Mouse (Mus musculus): ENCODE results near the gene Ankrd31. TPM values are rescaled to one million over a fixed set of nuclear protein-coding genes. Genes with fewer than 3 reads are reported as not detected.
A peak's percentile ranks its signal among the peaks of the same experiment; 100 is the strongest.

Ankrd31 gene
- total and polyA plus RNA-seq, 3 experiments: not detected

GRCm38 (mm10) chr13:96924985-96925745 lies 177.1 kb downstream of the Ankrd31 start:
- peaks cover 6% of the 10 kb centered on the region for H3K27me3 ChIP-seq (ENCODE audit: control insufficient read depth, insufficient read depth, low read length)
- TF ChIP-seq POLR2A (IDR thresholded peaks at IDR 0.05; ENCODE audit: insufficient read depth, low read depth, low read length) (no peak), CTCF (IDR thresholded peaks at IDR 0.05) (no peak), EP300 (IDR thresholded peaks at IDR 0.05; ENCODE audit: insufficient read depth, low read depth, low read length) (no peak)
- no peak overlapping the region for H3K27ac ChIP-seq
- intact Hi-C loops (cut with DNase I): no loop called here
- DNase-seq: peak in 1 of 2 experiments; percentile 15
- no peaks in the 10 kb centered on the region for H3K4me1 ChIP-seq (ENCODE audit: control insufficient read depth, insufficient read depth, low read length)
- H3K9ac ChIP-seq (ENCODE audit: low read depth, low read length): peak overlapping the region; percentile 52
- H3K79me2 ChIP-seq (replicated peaks; ENCODE audit: control insufficient read depth, insufficient read depth, low read length): no peaks in the 10 kb centered on the region
- 3% methylated on average over 52 of the region's 53 CpGs for WGBS
- H3K36me3 ChIP-seq (ENCODE audit: control insufficient read depth, insufficient read depth, low read length): no peaks in the 10 kb centered on the region
- peak overlapping the region; percentile 72 for H3K4me3 ChIP-seq

GRCm38 (mm10) chr13:96925991-96926725 lies 178.1 kb downstream of the Ankrd31 start:
- Histone ChIP-seq H3K27ac (no peak overlapping the region), H3K9ac (ENCODE audit: low read depth, low read length) (no peak overlapping the region), H3K27me3 (ENCODE audit: control insufficient read depth, insufficient read depth, low read length) (peaks cover 6% of the 10 kb centered on the region), H3K36me3 (ENCODE audit: control insufficient read depth, insufficient read depth, low read length) (no peaks in the 10 kb centered on the region), H3K4me3 (no peak overlapping the region), H3K79me2 (replicated peaks; ENCODE audit: control insufficient read depth, insufficient read depth, low read length) (no peaks in the 10 kb centered on the region), H3K4me1 (ENCODE audit: control insufficient read depth, insufficient read depth, low read length) (no peaks in the 10 kb centered on the region)
- 81% methylated on average over 10 of the region's 10 CpGs for WGBS
- TF ChIP-seq EP300 (IDR thresholded peaks at IDR 0.05; ENCODE audit: insufficient read depth, low read depth, low read length) (no peak), POLR2A (IDR thresholded peaks at IDR 0.05; ENCODE audit: insufficient read depth, low read depth, low read length) (no peak), CTCF (IDR thresholded peaks at IDR 0.05) (no peak)
- DNase-seq: no peak
- intact Hi-C loops (cut with DNase I): no loop called here

GRCm38 (mm10) chr13:96927781-96928180 lies 179.7 kb downstream of the Ankrd31 start:
- H3K79me2 ChIP-seq (replicated peaks; ENCODE audit: control insufficient read depth, insufficient read depth, low read length): no peaks in the 10 kb centered on the region
- no peak for DNase-seq
- H3K4me3 ChIP-seq: no peak overlapping the region
- no peaks in the 10 kb centered on the region for H3K4me1 ChIP-seq (ENCODE audit: control insufficient read depth, insufficient read depth, low read length)
- TF ChIP-seq POLR2A (IDR thresholded peaks at IDR 0.05; ENCODE audit: insufficient read depth, low read depth, low read length) (no peak), CTCF (IDR thresholded peaks at IDR 0.05) (no peak), EP300 (IDR thresholded peaks at IDR 0.05; ENCODE audit: insufficient read depth, low read depth, low read length) (no peak)
- H3K36me3 ChIP-seq (ENCODE audit: control insufficient read depth, insufficient read depth, low read length): no peaks in the 10 kb centered on the region
- 97% methylated on average over 1 of the region's 1 CpGs for WGBS
- H3K27me3 ChIP-seq (ENCODE audit: control insufficient read depth, insufficient read depth, low read length): peaks cover 6% of the 10 kb centered on the region
- no peak overlapping the region for H3K27ac ChIP-seq
- intact Hi-C loops (cut with DNase I): no loop called here
- no peak overlapping the region for H3K9ac ChIP-seq (ENCODE audit: low read depth, low read length)

GRCm38 (mm10) chr13:96928432-96929039 lies 180.5 kb downstream of the Ankrd31 start:
- 66% methylated on average over 8 of the region's 8 CpGs for WGBS
- no peaks in the 10 kb centered on the region for H3K36me3 ChIP-seq (ENCODE audit: control insufficient read depth, insufficient read depth, low read length)
- H3K9ac ChIP-seq (ENCODE audit: low read depth, low read length): no peak overlapping the region
- peaks cover 6% of the 10 kb centered on the region for H3K27me3 ChIP-seq (ENCODE audit: control insufficient read depth, insufficient read depth, low read length)
- no peak for DNase-seq
- TF ChIP-seq CTCF (IDR thresholded peaks at IDR 0.05) (no peak), EP300 (IDR thresholded peaks at IDR 0.05; ENCODE audit: insufficient read depth, low read depth, low read length) (no peak), POLR2A (IDR thresholded peaks at IDR 0.05; ENCODE audit: insufficient read depth, low read depth, low read length) (no peak)
- no peak overlapping the region for H3K4me3 ChIP-seq
- intact Hi-C loops (cut with DNase I): no loop called here
- H3K4me1 ChIP-seq (ENCODE audit: control insufficient read depth, insufficient read depth, low read length): no peaks in the 10 kb centered on the region
- no peaks in the 10 kb centered on the region for H3K79me2 ChIP-seq (replicated peaks; ENCODE audit: control insufficient read depth, insufficient read depth, low read length)
- no peak overlapping the region for H3K27ac ChIP-seq

- Histone ChIP-seq H3K79me2 (replicated peaks; ENCODE audit: control insufficient read depth, insufficient read depth, low read length) (no peaks in the 10 kb centered on the region), H3K9ac (ENCODE audit: low read depth, low read length) (no peak overlapping the region), H3K27ac (no peak overlapping the region), H3K4me1 (ENCODE audit: control insufficient read depth, insufficient read depth, low read length) (no peaks in the 10 kb centered on the region), H3K4me3 (no peak overlapping the region), H3K27me3 (ENCODE audit: control insufficient read depth, insufficient read depth, low read length) (no peaks in the 10 kb centered on the region), H3K36me3 (ENCODE audit: control insufficient read depth, insufficient read depth, low read length) (no peaks in the 10 kb centered on the region)
- no peak for DNase-seq
- WGBS: 89% methylated on average over 5 of the region's 5 CpGs
- intact Hi-C loops (cut with DNase I): no loop called here
- TF ChIP-seq POLR2A (IDR thresholded peaks at IDR 0.05; ENCODE audit: insufficient read depth, low read depth, low read length) (no peak), EP300 (IDR thresholded peaks at IDR 0.05; ENCODE audit: insufficient read depth, low read depth, low read length) (no peak), CTCF (IDR thresholded peaks at IDR 0.05) (no peak)
Observed at GRCm38 (mm10) chr13:96932745-96933144, 184.7 kb downstream of the Ankrd31 start.

Data from heart, adult 2 months (tissue).